Mouse (Mus musculus): ENCODE measurements around the gene Dpy19l3. TPM values are rescaled to one million over a fixed set of nuclear protein-coding genes. Genes with fewer than 3 reads are reported as not detected.

Dpy19l3 gene
- total RNA-seq, 2 experiments from 2014 or later = 80.3 to 84.7 TPM

DNA sequence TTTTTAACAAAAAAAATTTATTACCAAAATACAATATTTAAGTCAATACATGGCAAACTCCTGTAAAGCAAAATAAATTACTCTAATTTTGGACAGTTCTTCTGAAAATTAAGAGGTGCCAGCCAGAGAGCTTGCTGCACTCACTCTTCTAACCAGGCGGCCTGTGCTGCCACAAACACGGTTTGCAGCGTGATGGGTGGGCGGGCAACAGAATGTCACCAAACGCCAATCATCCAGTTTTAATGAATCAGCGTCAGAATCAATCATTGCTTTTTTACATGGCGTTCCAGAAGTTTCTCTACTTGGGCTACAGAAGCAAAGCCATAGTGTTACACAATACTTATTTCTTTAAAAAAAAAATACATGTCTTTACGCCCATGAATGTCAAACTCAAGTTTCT, 18.1 kb upstream of the Dpy19l3 start:
- H3K27ac ChIP-seq = peak overlapping the region; percentile 78
- TF ChIP-seq CTCF (conservative IDR thresholded peaks at IDR 0.05) = no peak
- H3K4me3 ChIP-seq = no peak overlapping the region
- peak; percentile 44 to 52 for DNase-seq (ENCODE audit: low spot score in 2 of 2)

DNA sequence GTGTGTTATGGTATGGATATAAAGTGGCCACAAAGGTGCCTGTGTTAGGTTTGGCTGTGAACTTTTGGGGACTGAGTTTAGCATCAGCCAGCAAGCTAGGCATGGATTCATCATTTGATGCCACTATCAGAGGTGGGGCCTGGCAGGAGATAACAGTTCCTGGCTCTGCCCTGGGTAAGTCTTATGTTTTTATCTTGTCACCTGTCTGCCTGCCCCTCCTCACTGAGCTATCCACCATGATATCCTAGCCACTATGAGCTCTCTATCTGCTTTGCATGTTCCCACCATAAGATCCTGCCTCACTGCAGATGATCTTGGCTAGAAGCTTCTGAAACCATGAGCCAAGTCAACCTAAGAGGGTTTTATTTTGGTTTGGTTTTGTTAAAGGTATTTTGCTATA, 16.9 kb upstream of the Dpy19l3 start:
- no peak overlapping the region for H3K4me3 ChIP-seq
- DNase-seq (ENCODE audit: low spot score in 2 of 2) = no peak
- H3K27ac ChIP-seq = no peak overlapping the region
- no peak for TF ChIP-seq CTCF (conservative IDR thresholded peaks at IDR 0.05)

DNA sequence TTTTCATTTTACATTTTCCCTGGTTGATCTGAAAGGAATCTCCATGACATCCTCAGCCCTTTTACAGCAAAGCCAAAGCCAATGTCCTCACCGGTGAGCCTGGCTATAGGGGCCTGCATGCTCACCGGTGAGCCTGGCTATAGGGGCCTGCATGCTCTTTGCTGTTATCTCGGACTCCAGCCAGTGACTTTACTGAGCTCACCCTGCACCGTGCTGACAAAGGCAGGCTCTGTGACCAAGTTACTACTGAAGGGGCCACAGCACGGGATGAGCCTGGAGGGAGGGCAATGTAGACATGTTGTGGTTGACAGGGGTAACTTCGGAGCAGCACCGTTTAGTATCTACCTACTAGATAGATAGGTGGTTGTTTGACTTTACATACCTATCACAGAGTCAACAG, 15.9 kb upstream of the Dpy19l3 start:
- TF ChIP-seq CTCF (conservative IDR thresholded peaks at IDR 0.05) = no peak
- no peak overlapping the region for H3K27ac ChIP-seq
- DNase-seq (ENCODE audit: low spot score in 2 of 2) = no peak
- H3K4me3 ChIP-seq = no peak overlapping the region

DNA sequence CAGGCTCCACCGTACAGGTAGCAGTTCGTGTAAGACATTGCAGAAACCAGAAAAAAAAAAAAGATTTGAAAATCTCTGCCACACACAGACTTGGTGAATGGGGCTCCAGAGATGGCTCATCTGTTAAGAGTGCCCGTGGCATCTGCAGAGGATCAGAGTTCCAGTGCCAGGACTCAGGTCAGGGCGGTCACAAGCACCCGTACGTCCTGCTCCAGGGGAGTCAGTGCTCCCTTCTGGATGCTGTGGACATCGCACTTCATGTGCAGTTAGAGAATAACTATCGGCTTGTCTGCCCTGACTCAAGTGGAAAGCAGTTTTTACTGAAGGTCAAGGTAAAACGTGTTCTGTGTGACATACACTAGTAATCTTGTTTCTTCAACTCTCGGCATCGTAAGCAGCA, 10.2 kb upstream of the Dpy19l3 start:
- no peak overlapping the region for H3K27ac ChIP-seq

GRCm38 (mm10) chr7:35761801-35762200, 7.5 kb upstream of the Dpy19l3 start:
- DNase-seq (ENCODE audit: low spot score in 2 of 2) = no peak
- Histone ChIP-seq H3K4me3 (no peak overlapping the region), H3K27ac (no peak overlapping the region)
- no peak for TF ChIP-seq CTCF (conservative IDR thresholded peaks at IDR 0.05)

More for the DNA sequence above, 10.2 kb upstream of the Dpy19l3 start:
- DNase-seq (ENCODE audit: low spot score in 2 of 2) = no peak
- TF ChIP-seq CTCF (conservative IDR thresholded peaks at IDR 0.05) = no peak
- H3K4me3 ChIP-seq = no peak overlapping the region

DNA sequence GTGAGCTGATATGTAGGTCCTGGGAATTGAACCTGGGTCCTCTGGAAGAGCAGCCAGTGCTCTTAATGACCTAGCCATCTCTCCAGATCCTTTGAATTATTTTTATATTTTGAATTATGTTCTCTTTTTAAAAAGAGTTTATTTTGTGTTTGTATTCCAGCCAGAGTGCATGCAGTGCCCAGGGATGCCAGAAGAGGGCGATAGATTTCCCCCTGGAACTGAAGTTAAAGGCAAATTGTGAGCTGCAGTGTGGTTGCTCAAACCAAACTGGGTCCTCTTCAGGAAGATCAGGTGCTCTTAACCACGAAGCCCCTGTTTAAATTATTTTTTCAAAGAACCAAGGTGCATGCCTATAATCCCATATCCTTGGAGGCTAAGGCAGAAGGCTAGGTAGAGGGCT, 5.3 kb upstream of the Dpy19l3 start:
- DNase-seq (ENCODE audit: low spot score in 2 of 2) = no peak
- Histone ChIP-seq H3K4me3 (no peak overlapping the region), H3K27ac (no peak overlapping the region)
- peak; percentile 74 for TF ChIP-seq CTCF (conservative IDR thresholded peaks at IDR 0.05)

DNA sequence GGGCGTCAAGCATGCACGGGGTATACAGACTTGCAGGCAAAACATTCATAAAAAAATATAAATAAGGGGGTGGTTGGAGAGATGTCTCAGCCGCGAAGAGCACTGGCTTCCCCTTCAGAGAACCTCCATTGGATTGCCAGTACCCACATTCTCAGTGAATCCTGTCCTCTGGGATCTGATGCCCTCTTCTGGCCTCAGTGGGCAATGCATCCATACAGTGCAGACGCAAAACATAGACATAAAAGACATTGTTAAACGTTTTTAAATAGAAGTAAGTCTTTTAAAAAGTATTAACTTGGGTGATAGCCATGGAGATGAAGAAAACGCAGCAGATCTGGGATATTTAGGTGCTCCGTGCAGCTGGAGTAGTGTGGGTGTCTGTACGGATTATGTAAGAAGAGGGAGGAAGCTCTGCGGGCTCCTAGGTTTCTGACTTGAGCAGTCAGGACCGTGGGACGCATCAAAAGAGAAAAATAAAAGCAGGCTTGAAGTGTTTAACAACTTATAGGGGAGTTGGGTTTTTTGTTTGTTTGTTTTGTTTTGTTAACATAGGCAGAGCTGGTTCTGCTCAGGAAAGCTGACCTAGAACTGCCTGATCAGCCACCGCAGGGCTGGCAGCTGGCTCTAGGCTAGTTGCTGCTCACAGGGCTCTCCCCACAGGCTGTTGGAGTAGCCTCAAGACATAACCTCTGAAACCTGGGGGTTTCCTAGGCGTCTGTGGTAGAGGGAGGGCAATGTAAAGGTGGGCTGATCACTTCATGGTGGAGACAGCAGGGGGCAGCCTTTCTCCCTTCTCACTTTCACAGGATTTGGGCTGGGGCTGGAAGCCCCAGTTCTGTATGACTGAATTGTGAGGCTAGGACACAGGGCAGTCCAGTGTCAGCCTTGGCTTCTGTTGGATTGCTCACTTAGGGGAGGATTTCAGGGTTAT, 2.5 kb upstream of the Dpy19l3 start:
- H3K27ac ChIP-seq = no peak overlapping the region
- peak; percentile 69 for TF ChIP-seq CTCF (conservative IDR thresholded peaks at IDR 0.05)
- H3K4me3 ChIP-seq = no peak overlapping the region
- DNase-seq (ENCODE audit: low spot score in 2 of 2) = no peak

DNA sequence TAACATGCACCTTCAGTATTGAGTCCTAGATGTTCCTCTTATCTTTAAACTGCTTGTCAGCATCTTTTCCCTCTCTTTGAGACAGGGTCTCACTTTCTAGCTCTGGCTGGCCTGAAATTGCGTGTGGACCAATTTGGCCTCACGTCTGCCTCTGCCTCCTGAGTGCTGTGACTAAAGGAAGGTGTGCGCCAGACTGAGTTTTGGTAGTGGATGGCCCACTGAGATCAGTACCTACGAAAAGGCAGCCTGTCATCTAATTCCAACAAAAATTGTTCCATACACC, 573 bp upstream of the Dpy19l3 start:
- TF ChIP-seq CTCF (conservative IDR thresholded peaks at IDR 0.05) = no peak
- Histone ChIP-seq H3K27ac (peak overlapping the region; percentile 89), H3K4me3 (peak overlapping the region; percentile 87)
- DNase-seq (ENCODE audit: low spot score in 2 of 2) = no peak

DNA sequence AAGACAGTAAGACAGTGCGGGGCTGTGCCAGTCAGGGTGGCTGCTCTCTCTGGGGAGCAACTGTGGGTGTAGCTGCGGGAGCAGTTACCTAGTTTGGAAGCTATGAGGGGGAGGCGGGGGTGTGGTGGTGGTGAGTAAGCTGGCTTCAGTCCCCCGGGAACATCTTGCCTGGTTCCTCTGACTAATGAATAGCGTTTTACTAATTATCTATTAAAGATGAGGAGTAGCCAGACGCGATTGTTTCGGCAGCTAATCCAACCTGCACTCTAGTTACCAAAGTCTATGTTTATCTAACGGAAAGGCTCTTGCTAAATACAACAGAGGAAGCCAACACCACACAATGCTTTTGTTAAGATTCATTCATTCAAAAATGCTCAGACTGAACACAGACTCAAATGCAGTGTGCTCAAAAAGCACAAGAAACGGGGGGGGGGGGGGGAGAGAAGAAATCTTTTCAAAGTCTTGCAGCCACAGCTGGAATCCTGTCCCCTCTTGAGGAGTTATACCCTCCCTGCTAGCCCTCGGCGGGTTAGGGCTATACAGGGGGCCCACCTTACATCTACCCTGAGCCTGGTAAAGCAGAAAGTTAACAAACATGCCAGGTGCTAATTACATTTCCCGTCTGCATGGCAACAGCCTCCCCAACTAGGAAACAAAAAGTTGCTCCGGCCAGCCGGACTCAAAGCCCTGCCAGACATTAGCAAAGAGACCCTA, 778 bp downstream of the Dpy19l3 start:
- TF ChIP-seq CTCF (conservative IDR thresholded peaks at IDR 0.05) = no peak
- peak overlapping the region; percentile 89 for H3K27ac ChIP-seq
- DNase-seq (ENCODE audit: low spot score in 2 of 2) = peak; percentile 56 to 75
- peak overlapping the region; percentile 87 for H3K4me3 ChIP-seq

- DNase-seq (ENCODE audit: low spot score in 2 of 2) = no peak
- H3K4me3 ChIP-seq = no peak overlapping the region
- no peak overlapping the region for H3K27ac ChIP-seq
- TF ChIP-seq CTCF (conservative IDR thresholded peaks at IDR 0.05) = no peak
Measured at GRCm38 (mm10) chr7:35750873-35751272, 3.4 kb downstream of the Dpy19l3 start.

- no peak for TF ChIP-seq CTCF (conservative IDR thresholded peaks at IDR 0.05)
- DNase-seq (ENCODE audit: low spot score in 2 of 2) = no peak
- H3K4me3 ChIP-seq = no peak overlapping the region
- no peak overlapping the region for H3K27ac ChIP-seq
Measured at GRCm38 (mm10) chr7:35747397-35747964, 6.8 kb downstream of the Dpy19l3 start.

DNA sequence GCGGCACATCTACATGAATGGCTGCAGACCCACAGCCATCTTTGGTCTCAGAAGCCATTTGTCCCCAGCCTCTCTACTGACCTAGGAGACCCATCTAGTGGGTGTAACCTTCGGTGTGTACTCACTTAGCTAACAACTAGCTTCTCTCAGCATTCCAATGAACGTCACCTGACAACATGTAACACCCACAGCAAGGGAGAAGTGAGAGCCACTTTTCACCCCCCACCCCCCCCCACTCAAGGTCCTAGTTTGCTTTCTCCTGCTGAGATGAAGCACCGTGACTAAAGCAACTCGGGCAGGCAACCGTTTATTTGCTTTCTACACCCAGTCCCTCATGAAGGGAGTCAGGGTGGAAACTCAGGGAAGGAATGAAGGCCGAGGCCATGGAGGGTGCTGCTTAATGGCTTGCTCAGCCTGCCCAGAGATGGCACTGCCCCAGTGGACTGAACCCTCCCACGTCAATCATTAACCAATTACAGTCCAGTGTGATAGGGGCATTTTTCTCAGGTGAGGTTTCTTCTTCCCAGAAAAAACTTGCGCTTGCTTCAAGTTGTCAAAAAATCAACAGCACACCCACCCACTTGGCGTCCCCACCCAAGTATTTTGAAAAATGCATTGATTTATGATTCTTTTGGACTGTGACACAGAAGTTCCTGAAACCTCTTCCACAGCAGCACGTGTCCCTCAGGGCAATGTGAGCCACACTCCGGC, 7.4 kb downstream of the Dpy19l3 start:
- H3K27ac ChIP-seq = no peak overlapping the region
- H3K4me3 ChIP-seq = no peak overlapping the region
- no peak for TF ChIP-seq CTCF (conservative IDR thresholded peaks at IDR 0.05)
- no peak for DNase-seq (ENCODE audit: low spot score in 2 of 2)

- H3K27ac ChIP-seq = peak overlapping the region; percentile 78
- TF ChIP-seq CTCF (conservative IDR thresholded peaks at IDR 0.05) = no peak
- no peak for DNase-seq (ENCODE audit: low spot score in 2 of 2)
Measured at GRCm38 (mm10) chr7:35745281-35745702, 9.0 kb downstream of the Dpy19l3 start.

More at GRCm38 (mm10) chr7:35745281-35745702, 9.0 kb downstream of the Dpy19l3 start:
- no peak overlapping the region for H3K4me3 ChIP-seq

Measured in layer of hippocampus, adult 2 months (tissue).